Mouse (Mus musculus) heart, adult 10 weeks (tissue): ENCODE data around the gene Ndufa12. TPM values are rescaled to one million over a fixed set of nuclear protein-coding genes. Genes with fewer than 3 reads are reported as not detected.

Experiments used
- polyA plus RNA-seq: library from polyadenylated mRNA; stranded (reverse); fragments of 350-450 nt; fragmentation: Illumina TruSeq; extraction: RNeasy Lipid Tissue Mini Kit (QIAGEN cat#74804); gene quantifications from one replicate; pipeline ENCODE4 v1.2.3, GENCODE M21; 2014; ENCODE audit warnings: low read depth, low replicate concordance

Gene Ndufa12
- polyA plus RNA-seq, result 1,061 TPM

DNA sequence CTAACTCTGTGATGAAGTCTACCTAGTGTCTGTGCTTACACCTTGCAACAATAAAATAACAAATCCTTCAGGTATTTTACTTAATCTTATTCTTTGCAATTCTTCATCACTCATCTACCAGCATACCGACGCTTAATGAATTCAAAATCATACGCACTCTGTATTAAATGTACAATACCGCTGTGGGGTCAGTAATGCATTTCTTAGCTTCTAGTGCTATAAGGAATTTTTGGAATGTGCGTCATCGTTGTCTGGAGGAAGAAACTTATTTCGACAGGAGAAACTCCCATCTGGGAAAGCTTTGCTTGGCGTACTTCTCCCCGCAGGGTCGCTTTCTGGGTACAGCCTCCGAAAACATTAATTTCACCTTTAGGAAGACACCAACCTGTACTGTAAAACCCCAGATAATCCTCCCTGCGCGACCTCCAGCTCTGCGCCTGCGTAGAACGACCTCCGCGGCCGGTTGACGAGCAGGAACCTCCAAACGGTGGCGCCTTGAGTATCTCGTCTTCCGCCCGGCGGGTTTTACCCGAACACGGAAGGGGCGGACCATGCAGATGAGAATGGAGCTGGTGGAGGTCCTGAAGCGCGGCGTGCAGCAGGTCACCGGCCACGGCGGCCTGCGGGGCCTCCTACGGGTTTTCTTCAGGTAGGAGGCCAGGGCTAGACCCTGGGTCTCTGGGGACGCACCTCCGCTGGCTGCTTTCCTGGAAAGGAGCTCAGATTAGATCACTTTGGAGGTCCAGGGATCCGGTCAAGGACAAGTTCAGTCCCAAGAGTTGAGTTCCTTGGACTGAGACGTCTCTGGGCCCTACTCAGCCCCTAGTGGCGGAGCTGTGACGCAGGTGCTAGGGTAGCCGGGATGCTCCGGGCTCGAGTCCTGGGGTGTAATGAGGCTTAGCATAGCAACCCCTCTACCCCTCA lies at the start of gene Ndufa12:
Ndufa12 (plus strand) TSS at position 239 of the 924 bp plus-strand sequence.

Other genes starting within 250 kb of the Ndufa12 start
- 23.0 TPM for gene Vezt, start 162.9 kb upstream of the Ndufa12 start, polyA plus RNA-seq
- 4.0 TPM for gene Fgd6, start 162.7 kb upstream of the Ndufa12 start, polyA plus RNA-seq
- 4.8 TPM for gene Nr2c1, start 50.7 kb upstream of the Ndufa12 start, polyA plus RNA-seq
- not detected for gene Gm4792, start 100.0 kb downstream of the Ndufa12 start, polyA plus RNA-seq
- 21.0 TPM for gene Tmcc3, start 113.2 kb downstream of the Ndufa12 start, polyA plus RNA-seq